Mouse (Mus musculus) layer of hippocampus, adult 9-10 months (tissue): ENCODE measurements around the gene Tcf25.

ENCODE experiments used
- DNase-seq: peaks from one replicate; pipeline ENCODE4 v3.0.0; 2022; ENCODE audit warnings: low spot score

Gene Tcf25

GRCm38 (mm10) chr8:123373403-123374238, at the start of gene Tcf25:
TSS of gene Tcf25 (plus strand) at chr8:123373753.
- peak; percentile 87 for DNase-seq

- DNase-seq = no peak
Measured at GRCm38 (mm10) chr8:123328552-123328951, 45.0 kb upstream of the Tcf25 start.

- no peak for DNase-seq
Measured at GRCm38 (mm10) chr8:123329350-123329749, 44.2 kb upstream of the Tcf25 start.

GRCm38 (mm10) chr8:123329961-123330360, 43.6 kb upstream of the Tcf25 start:
- DNase-seq = no peak

DNA sequence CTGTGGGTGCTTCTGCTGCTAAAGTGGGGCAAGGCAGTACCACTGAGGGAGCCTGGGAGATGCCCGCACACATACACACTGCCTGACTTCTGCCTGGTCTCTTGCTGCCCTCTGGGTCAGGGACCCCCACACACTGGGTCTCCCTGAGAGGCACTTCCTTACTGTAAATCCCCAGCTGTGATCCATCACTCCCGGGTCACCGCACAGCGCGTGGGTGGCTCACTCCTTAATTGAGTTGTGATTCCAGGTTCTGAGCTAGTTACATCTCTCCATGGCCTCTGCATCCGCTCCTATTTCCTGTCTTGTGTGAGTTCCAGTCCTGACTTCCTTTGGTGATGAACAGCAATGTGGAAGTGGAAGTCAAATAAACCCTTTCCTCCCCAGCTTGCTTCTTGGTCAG, 42.9 kb upstream of the Tcf25 start:
- DNase-seq = no peak

DNA sequence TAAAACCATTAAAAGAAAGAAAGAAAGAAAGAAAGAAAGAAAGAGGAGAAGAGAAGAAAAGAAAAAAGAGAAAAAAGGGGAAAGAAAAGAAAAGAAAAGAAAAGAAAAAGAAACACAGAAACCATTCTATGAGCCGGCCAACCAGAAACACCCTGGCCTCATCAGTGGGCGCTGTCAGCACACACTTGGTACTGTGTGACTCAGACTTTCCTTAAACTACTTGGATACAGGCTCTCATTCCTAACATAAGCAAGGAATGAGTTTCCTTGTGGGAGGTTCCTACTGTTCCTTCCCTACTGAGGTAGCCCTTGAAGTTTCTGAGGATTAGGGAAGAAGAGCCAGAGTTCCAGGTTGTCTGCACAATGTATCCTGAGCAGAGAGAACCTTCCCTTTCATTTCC, 42.3 kb upstream of the Tcf25 start:
- no peak for DNase-seq

GRCm38 (mm10) chr8:123331810-123332209, 41.7 kb upstream of the Tcf25 start:
- no peak for DNase-seq

GRCm38 (mm10) chr8:123332262-123333090, 41.1 kb upstream of the Tcf25 start, which contains the start of gene Spire2:
TSS of gene Spire2 (plus strand) at chr8:123332713.
- no peak for DNase-seq

DNA sequence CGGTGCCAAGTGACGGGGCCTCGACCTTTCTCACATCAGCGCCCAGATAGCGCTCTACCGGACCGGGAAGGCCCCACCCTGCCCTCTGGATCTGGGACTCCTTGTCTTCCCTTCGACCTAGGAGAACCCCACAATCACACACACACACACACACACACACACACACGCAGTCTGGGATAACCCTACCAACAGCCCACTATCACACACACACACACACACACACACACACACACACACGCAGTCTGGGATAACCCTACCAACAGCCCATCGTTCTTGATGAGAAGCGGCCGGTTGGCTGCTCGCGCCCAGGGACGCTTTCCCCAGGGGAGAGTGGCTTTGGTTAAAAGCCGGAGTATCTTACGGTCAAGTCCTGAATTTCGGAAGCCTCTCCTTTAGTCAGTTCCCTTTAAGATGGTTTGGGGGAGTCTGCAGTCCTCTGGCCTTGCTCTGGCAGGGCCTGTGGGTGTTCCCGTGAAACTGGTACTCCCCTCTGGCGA, 40.4 kb upstream of the Tcf25 start:
- no peak for DNase-seq

GRCm38 (mm10) chr8:123333864-123334263, 39.7 kb upstream of the Tcf25 start:
- DNase-seq = no peak

- DNase-seq = no peak
Measured at GRCm38 (mm10) chr8:123334467-123334866, 39.1 kb upstream of the Tcf25 start.

DNA sequence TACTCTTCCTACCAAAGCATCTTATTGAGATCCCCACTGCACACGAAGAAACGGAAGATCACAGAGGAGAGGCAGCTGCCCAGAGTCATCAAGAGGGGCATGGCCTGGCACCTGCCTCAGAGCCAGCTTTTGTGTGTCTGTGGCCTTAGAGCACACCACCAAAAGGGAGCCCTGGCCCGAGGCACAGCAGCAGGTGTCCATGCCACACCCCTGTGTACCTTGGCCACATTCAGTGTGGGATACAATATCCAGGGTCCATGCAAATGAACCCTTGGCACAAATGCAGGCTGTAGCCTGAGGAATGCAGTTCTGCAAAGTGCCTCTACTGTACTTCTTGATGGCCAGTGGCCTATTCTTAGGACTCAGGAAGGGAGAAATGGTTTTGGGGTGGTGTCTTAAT, 36.1 kb upstream of the Tcf25 start:
- no peak for DNase-seq

DNA sequence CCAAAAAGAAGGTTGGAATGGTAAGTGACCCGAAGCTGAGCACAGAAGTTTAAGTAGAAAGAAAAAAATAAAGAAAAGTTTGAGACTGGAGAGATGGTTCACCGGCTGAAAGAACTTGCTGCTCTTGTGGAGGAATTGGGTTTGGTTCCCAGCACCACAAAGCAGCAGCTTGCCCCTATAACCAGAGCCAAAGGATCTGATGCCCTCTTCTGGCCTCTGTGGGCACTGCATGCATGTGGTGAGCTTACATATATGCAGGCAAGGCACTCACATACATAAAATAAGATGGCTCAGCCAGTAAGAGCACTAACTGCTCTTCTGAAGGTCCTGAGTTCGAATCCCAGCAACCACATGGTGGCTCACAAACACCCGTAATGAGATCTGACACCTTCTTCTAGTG, 33.5 kb upstream of the Tcf25 start:
- no peak for DNase-seq

DNA sequence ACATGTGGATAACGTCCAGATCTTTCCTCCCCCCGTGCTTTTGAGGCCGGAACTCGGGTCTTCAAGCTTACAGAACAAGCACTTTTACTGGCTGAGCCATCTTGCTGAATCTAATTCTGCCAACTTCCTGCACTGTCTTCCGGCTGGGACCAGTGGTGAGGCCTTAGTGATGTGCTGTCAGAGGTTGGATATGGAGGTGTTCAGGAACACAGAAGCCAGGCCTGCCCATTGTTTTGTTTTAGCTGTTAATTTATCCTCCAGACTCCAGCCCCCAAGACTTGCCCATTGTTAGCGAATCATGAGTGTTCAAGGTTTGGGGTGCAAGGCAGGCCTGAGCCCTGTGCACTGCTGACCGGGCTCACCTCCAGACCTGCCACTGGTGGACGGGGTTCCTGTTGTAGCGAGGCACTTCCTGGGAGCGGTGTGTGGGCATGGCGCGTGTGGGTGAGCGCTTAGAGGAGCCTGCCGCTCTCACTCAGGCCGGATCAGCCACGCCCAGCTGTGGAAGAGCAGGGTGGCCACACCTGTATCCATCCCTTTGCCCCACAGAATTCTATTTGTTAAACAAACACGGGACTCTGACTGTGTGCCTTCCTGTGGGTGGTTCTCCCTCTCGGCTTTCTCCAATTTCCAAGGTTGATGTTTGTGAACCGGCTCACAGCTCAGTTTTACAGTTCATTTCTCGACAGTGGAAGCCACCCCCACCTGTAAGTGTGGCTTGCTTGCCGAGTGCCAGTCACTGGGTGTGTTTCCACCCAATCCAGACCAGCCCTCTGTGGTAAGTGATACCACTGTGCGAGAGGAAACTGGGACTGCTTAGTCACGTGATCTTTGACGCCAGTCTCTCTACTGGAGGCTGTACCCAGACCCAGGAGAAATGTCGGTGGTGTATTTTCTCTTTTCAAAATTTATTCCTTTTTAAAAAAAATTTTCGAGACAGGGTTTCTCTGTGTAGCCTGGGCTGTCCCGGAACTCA, 32.2 kb upstream of the Tcf25 start:
- DNase-seq = no peak

DNA sequence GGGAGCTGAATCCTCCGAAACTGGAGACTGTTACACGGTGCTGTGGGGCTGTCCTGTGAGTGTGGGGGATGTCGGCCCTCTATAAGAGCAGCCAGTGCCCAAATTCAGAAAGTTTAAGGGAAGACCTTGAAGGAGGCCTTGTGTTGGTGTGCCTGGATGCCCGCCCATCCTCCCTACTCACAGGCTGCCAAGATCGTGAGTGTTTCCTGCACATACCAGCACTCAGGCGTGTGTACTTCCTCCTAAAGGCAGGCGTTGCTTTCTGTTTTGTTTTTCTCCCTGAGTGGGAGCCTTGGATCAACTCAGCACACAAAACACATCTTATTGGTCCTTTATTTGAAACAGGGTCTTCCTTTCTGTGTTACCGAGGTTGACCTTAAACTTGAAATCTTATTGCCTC, 31.3 kb upstream of the Tcf25 start:
- DNase-seq = no peak

DNA sequence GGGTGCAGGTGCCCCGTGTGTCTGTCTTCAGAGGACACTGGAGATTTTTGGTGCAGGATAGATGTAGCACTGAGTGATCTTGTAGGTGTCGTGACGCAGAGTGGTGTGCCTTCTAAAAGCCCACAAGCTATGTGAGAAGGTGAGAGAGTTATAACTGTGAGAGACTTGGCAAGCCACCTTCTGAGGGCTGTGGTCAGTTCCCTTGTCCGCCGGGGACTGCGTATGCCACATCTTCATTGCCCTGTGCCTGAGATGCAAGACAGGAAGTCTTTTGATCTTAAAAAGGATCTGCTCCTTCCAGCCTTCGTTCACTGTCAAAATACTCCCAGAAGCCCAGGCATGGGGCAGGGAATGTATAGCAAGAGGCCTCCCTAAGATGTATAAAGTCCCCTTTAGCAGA, 30.6 kb upstream of the Tcf25 start:
- DNase-seq = no peak

DNA sequence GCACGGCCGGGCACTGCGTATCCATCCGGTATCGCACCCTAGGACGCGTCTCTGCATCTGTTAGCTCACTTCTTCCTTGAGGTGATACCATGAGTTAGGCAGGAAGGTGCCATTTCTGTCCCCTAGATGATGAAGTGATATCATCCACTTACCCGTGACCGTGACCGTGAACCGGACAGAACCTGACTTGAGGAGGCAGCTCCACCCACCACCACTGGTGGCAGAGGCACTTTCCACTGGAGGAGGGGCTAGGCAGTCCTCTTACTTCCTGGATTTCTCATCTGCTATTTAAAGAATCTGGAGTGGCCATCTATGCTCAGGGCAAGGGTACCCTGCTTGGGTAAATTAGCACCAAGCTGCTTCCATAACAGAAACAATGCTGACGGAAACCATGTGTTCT, 30.1 kb upstream of the Tcf25 start:
- no peak for DNase-seq

DNA sequence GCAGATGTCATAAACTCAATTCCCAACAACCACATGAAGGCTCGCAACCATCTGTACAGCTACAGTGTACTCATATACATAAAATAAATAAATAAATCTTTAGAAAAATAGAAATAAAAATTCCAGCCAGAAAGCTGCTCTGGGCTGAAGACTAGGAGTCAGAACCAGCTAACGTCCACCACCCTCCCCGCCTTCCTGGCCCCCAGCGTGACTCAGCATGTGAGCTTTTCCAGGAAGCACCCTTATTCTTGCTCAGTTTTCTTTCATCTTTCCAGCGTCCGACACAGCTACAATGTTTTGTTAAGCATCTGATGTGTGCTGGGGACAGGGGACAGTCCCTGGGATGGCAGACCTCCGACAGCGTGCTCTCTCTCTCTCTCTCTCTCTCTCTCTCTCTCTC, 28.4 kb upstream of the Tcf25 start:
- DNase-seq = no peak

DNA sequence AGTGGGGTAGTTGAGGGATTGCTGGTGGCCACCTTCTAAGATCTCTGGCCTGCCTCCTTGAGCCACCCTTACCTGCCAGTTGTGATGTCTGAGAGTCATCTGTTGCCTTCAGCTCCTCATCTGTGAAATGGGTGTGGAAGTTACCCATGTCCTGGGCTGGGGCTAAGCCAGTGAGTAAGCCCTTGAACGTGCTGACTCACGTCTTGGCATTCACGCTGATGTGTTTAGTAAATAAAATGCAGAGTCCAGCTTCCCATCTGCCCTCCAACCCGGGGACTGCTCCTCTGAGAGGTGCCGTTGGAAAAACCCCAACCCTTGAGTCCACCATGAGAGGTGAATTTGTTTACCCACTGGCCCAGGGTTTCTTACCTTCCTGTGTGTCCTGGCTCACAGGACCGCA, 27.7 kb upstream of the Tcf25 start:
- DNase-seq = no peak

GRCm38 (mm10) chr8:123347293-123347692, 26.3 kb upstream of the Tcf25 start:
- no peak for DNase-seq

DNA sequence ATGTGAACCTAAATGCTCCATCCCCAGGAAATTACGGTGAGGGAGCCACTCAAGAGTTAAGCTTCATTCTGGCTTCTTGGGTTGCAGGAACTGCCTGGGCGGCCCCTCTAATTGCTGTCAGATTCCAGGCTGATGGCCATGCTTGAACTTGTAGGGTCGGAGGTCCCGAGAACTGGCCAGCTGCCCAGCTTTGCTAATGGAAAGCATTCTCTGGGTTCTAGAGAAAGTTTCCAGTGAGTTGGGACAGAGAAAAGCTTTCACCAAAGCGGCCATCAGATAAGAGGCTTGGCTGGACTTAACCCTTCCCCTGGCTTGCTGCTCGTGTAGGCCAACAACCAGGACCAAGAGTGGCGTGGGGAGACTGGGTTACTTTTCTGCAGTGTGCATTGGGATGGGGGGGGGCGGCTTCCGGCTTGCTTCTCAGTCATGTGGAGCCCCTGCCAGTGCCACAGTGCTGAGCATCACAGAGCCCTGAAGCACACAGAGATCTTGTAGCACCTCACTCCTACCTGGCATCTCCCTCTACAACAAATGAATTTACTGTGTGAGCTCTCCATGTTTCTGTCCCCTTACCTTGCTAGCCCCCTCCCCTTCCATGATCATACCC, 25.2 kb upstream of the Tcf25 start:
- no peak for DNase-seq
